Mouse (Mus musculus) thymus, adult 18-20 months (tissue): ENCODE results near the gene Rmnd1.
A peak's percentile ranks its signal among the peaks of the same experiment; 100 is the strongest.

Experiments
- DNase-seq, 2 experiments: peaks; one replicate each; pipeline ENCODE4 v3.0.0; 2022; ENCODE audit warnings: mixed read lengths in 2 of 2

Rmnd1 gene

GRCm38 (mm10) chr10:4390550-4390949 lies 41.6 kb downstream of the Rmnd1 start:
- no peak for DNase-seq

- DNase-seq, result no peak
These were observed 42.6 kb downstream of the Rmnd1 start for GRCm38 (mm10) chr10:4389461-4390112.

- no peak for DNase-seq
These were observed 43.2 kb downstream of the Rmnd1 start for GRCm38 (mm10) chr10:4389036-4389435.

- DNase-seq, result peak in 1 of 2 experiments; percentile 16
These were observed 43.8 kb downstream of the Rmnd1 start for GRCm38 (mm10) chr10:4388384-4388745.

GRCm38 (mm10) chr10:4387701-4388383 lies 44.3 kb downstream of the Rmnd1 start, which contains the start of gene Zbtb2:
TSS of gene Zbtb2 (minus strand) at chr10:4388108.
- DNase-seq, result peak; percentile 64 to 71

- peak; percentile 93 for DNase-seq
These were observed 45.3 kb downstream of the Rmnd1 start for GRCm38 (mm10) chr10:4386609-4387591.

- no peak for DNase-seq
These were observed 47.9 kb downstream of the Rmnd1 start for GRCm38 (mm10) chr10:4384244-4384643.

GRCm38 (mm10) chr10:4380748-4381147 lies 51.4 kb downstream of the Rmnd1 start:
- DNase-seq, result no peak

- DNase-seq, result no peak
These were observed 55.3 kb downstream of the Rmnd1 start for GRCm38 (mm10) chr10:4376931-4377330.

- no peak for DNase-seq
These were observed 55.7 kb downstream of the Rmnd1 start for GRCm38 (mm10) chr10:4376461-4376860.

- no peak for DNase-seq
These were observed 56.9 kb downstream of the Rmnd1 start for GRCm38 (mm10) chr10:4375267-4375666.

GRCm38 (mm10) chr10:4374734-4375133 lies 57.5 kb downstream of the Rmnd1 start:
- DNase-seq, result no peak

GRCm38 (mm10) chr10:4374239-4374638 lies 57.9 kb downstream of the Rmnd1 start:
- DNase-seq, result no peak

- DNase-seq, result no peak
These were observed 58.6 kb downstream of the Rmnd1 start for GRCm38 (mm10) chr10:4373558-4373957.

- DNase-seq, result no peak
These were observed 60.2 kb downstream of the Rmnd1 start for GRCm38 (mm10) chr10:4372011-4372410.

GRCm38 (mm10) chr10:4370105-4370504 lies 62.1 kb downstream of the Rmnd1 start:
- DNase-seq, result no peak

GRCm38 (mm10) chr10:4364618-4365017 lies 67.6 kb downstream of the Rmnd1 start:
- DNase-seq, result no peak

- no peak for DNase-seq
These were observed 74.8 kb downstream of the Rmnd1 start for GRCm38 (mm10) chr10:4357435-4357834.

- DNase-seq, result no peak
These were observed 75.5 kb downstream of the Rmnd1 start for GRCm38 (mm10) chr10:4356640-4357039.

GRCm38 (mm10) chr10:4355882-4356451 lies 76.2 kb downstream of the Rmnd1 start:
- DNase-seq, result peak in 1 of 2 experiments; percentile 28

- DNase-seq, result no peak
These were observed 77.6 kb downstream of the Rmnd1 start for GRCm38 (mm10) chr10:4354371-4355260.
